In genomic region chr11:85687816-85688439, GRCm38 (mm10) we compare ENCODE assay signal across 19 mouse cellular contexts.
DNase-seq lines count a peak whose midpoint lies in the region; ATAC-seq and TF ChIP-seq lines count a peak whose summit lies in the region.
"Had no signal": no experiment of that assay in that cellular context is flagged by ENCODE, and none has a peak within 500 bp of the region (broad histone marks: within the 10 kb centered on the region; RNA-seq: fewer than 3 reads in every experiment).

No protein-coding gene starts in this region.

- 0 out of 2 replicates have a peak overlapping the region, but pooled peaks have one; percentile 25 for H3K27ac ChIP-seq in heart, embryonic 10.5 days
- H3K27ac ChIP-seq in kidney, embryonic 15.5 days, result 0 out of 2 replicates have a peak overlapping the region, but pooled peaks have one; percentile 14
- no peak overlapping the region for H3K27ac ChIP-seq in lung, postnatal 0 days (ENCODE audit: low read length)
- H3K27ac ChIP-seq in embryonic facial prominence, embryonic 10.5 days (replicated peaks), result 0 out of 2 replicates have a peak overlapping the region, but pooled peaks have one; percentile 20
- no peak overlapping the region for H3K27ac ChIP-seq in stomach, postnatal 0 days (replicated peaks)
- H3K27ac ChIP-seq: embryonic facial prominence, embryonic 13.5 days; forebrain, embryonic 12.5 days; hindbrain, embryonic 10.5 days; hindbrain, embryonic 14.5 days; intestine, embryonic 15.5 days had no signal

- no peak for TF ChIP-seq CTCF in lung, postnatal 0 days (IDR thresholded peaks at IDR 0.05)
- TF ChIP-seq CTCF in stomach, postnatal 0 days (IDR thresholded peaks at IDR 0.05; ENCODE audit: low read depth), result no peak

- H3K9ac ChIP-seq in kidney, embryonic 15.5 days, result no peak overlapping the region
- no peak overlapping the region for H3K9ac ChIP-seq in lung, postnatal 0 days (replicated peaks; ENCODE audit: low read depth)
- H3K9ac ChIP-seq in stomach, postnatal 0 days (ENCODE audit: low read length), result no peak overlapping the region
- H3K9ac ChIP-seq: embryonic facial prominence, embryonic 13.5 days; forebrain, embryonic 12.5 days; hindbrain, embryonic 14.5 days; intestine, embryonic 15.5 days had no signal

- intact Hi-C loops in heart, postnatal 36 days (cut with DNase I), result no loop called here

- H3K36me3 ChIP-seq in heart, embryonic 10.5 days, result no peaks in the 10 kb centered on the region
- H3K36me3 ChIP-seq in kidney, embryonic 15.5 days, result no peaks in the 10 kb centered on the region
- no peaks in the 10 kb centered on the region for H3K36me3 ChIP-seq in lung, postnatal 0 days (ENCODE audit: insufficient read depth, low read length)
- H3K36me3 ChIP-seq in embryonic facial prominence, embryonic 10.5 days (replicated peaks), result no peaks in the 10 kb centered on the region
- H3K36me3 ChIP-seq in stomach, postnatal 0 days (ENCODE audit: control insufficient read depth, insufficient read depth, low read length), result no peaks in the 10 kb centered on the region
- H3K36me3 ChIP-seq: embryonic facial prominence, embryonic 13.5 days; forebrain, embryonic 12.5 days; G1E; hindbrain, embryonic 10.5 days; intestine, embryonic 15.5 days had no signal

- H3K4me1 ChIP-seq in heart, embryonic 10.5 days, result peaks cover 39% of the 10 kb centered on the region
- peaks cover 40% of the 10 kb centered on the region for H3K4me1 ChIP-seq in kidney, embryonic 15.5 days
- no peaks in the 10 kb centered on the region for H3K4me1 ChIP-seq in lung, postnatal 0 days (ENCODE audit: insufficient read depth, low read depth, low read length)
- H3K4me1 ChIP-seq in embryonic facial prominence, embryonic 10.5 days, result peaks cover 53% of the 10 kb centered on the region
- H3K4me1 ChIP-seq in stomach, postnatal 0 days (replicated peaks; ENCODE audit: control insufficient read depth, insufficient read depth), result no peaks in the 10 kb centered on the region
- H3K4me1 ChIP-seq: intestine, embryonic 15.5 days had no signal

- no peaks in the 10 kb centered on the region for H3K9me3 ChIP-seq in heart, embryonic 10.5 days
- no peaks in the 10 kb centered on the region for H3K9me3 ChIP-seq in kidney, embryonic 15.5 days (replicated peaks)
- H3K9me3 ChIP-seq in lung, postnatal 0 days (ENCODE audit: low read length), result no peaks in the 10 kb centered on the region
- H3K9me3 ChIP-seq in embryonic facial prominence, embryonic 10.5 days, result no peaks in the 10 kb centered on the region
- H3K9me3 ChIP-seq in stomach, postnatal 0 days (ENCODE audit: control insufficient read depth, low read length), result no peaks in the 10 kb centered on the region
- H3K9me3 ChIP-seq: embryonic facial prominence, embryonic 13.5 days; forebrain, embryonic 12.5 days; G1E; hindbrain, embryonic 10.5 days; intestine, embryonic 15.5 days had no signal

- DNase-seq in heart, embryonic 10.5 days (ENCODE audit: low spot score), result peak; percentile 54
- DNase-seq in heart, postnatal 36 days, result no peak
- no peak for DNase-seq in kidney, postnatal 36 days
- peak; percentile 54 for DNase-seq in lung, postnatal 0 days (ENCODE audit: low spot score)
- DNase-seq in lung, postnatal 14 days, result no peak
- no peak for DNase-seq in embryonic facial prominence, embryonic 10.5 days (ENCODE audit: low spot score)
- DNase-seq in stomach, postnatal 0 days (ENCODE audit: low spot score), result no peak
- DNase-seq: adrenal gland, postnatal 10 days; cerebellum, adult 11-12 months; cerebellum, adult 9-10 months; cerebellum, postnatal 25 days; gastrocnemius, postnatal 36 days had no signal

- 9% methylated on average over 8 of the region's 8 CpGs for WGBS in heart, embryonic 10.5 days
- 35% methylated on average over 8 of the region's 8 CpGs for WGBS in kidney, embryonic 15.5 days
- 22% methylated on average over 8 of the region's 8 CpGs for WGBS in lung, postnatal 0 days
- WGBS in embryonic facial prominence, embryonic 10.5 days, result 41% methylated on average over 8 of the region's 8 CpGs
- WGBS in stomach, postnatal 0 days, result 49% methylated on average over 8 of the region's 8 CpGs

- H3K27me3 ChIP-seq in heart, embryonic 10.5 days (ENCODE audit: insufficient read depth, poor library complexity, severe bottlenecking), result peaks cover 18% of the 10 kb centered on the region; the same call in 1 of the 2 replicates
- peaks cover 12% of the 10 kb centered on the region; the same call in 1 of the 2 replicates for H3K27me3 ChIP-seq in kidney, embryonic 15.5 days
- no peaks in the 10 kb centered on the region for H3K27me3 ChIP-seq in lung, postnatal 0 days (replicated peaks; ENCODE audit: insufficient read depth, low read length)
- peaks cover 32% of the 10 kb centered on the region for H3K27me3 ChIP-seq in embryonic facial prominence, embryonic 10.5 days (replicated peaks; ENCODE audit: low read depth, poor library complexity, severe bottlenecking)
- no peaks in the 10 kb centered on the region for H3K27me3 ChIP-seq in stomach, postnatal 0 days (ENCODE audit: control insufficient read depth, insufficient read depth, low read length)
- H3K27me3 ChIP-seq: embryonic facial prominence, embryonic 13.5 days had no signal

- no peak overlapping the region for H3K4me2 ChIP-seq in kidney, embryonic 15.5 days
- H3K4me2 ChIP-seq in lung, postnatal 0 days (replicated peaks; ENCODE audit: low read depth, low read length), result no peak overlapping the region
- H3K4me2 ChIP-seq in stomach, postnatal 0 days (replicated peaks; ENCODE audit: low read depth), result no peak overlapping the region
- H3K4me2 ChIP-seq: embryonic facial prominence, embryonic 13.5 days; forebrain, embryonic 12.5 days; hindbrain, embryonic 14.5 days; intestine, embryonic 15.5 days had no signal

- ATAC-seq in kidney, embryonic 15.5 days (replicated peaks; ENCODE audit: low FRiP score), result no peak
- ATAC-seq in lung, postnatal 0 days, result peak; percentile 37; the same call in 1 of the 2 replicates
- no peak for ATAC-seq in stomach, postnatal 0 days (ENCODE audit: low FRiP score, low TSS enrichment)
- ATAC-seq: intestine, embryonic 15.5 days had no signal

- H3K4me3 ChIP-seq in heart, embryonic 10.5 days, result peak overlapping the region; percentile 12; the same call in 1 of the 2 replicates
- H3K4me3 ChIP-seq in kidney, embryonic 15.5 days (replicated peaks), result no peak overlapping the region
- H3K4me3 ChIP-seq in lung, postnatal 0 days (ENCODE audit: low read depth, low read length), result no peak overlapping the region
- H3K4me3 ChIP-seq in embryonic facial prominence, embryonic 10.5 days, result no peak overlapping the region
- no peak overlapping the region for H3K4me3 ChIP-seq in stomach, postnatal 0 days (ENCODE audit: low read depth, low read length)
- H3K4me3 ChIP-seq: embryonic facial prominence, embryonic 13.5 days; forebrain, embryonic 12.5 days; hindbrain, embryonic 10.5 days; intestine, embryonic 15.5 days had no signal

- TF ChIP-seq EP300 in lung, postnatal 0 days (IDR thresholded peaks at IDR 0.05), result no peak
- no peak for TF ChIP-seq EP300 in stomach, postnatal 0 days (optimal IDR thresholded peaks at IDR 0.05)

Comparison
In these comparisons a context has a peak if more than half of its experiments do, and no peak if none do; other contexts are left out.
1. DNase-seq: peak in heart, embryonic 10.5 days (single experiment) and lung, postnatal 0 days (single experiment); none in heart, postnatal 36 days (0 of 2), kidney, postnatal 36 days (0 of 2), lung, postnatal 14 days (single experiment), embryonic facial prominence, embryonic 10.5 days (single experiment) and stomach, postnatal 0 days (single experiment).
2. H3K27ac ChIP-seq: peak in heart, embryonic 10.5 days (single experiment), kidney, embryonic 15.5 days (single experiment) and embryonic facial prominence, embryonic 10.5 days (single experiment); none in lung, postnatal 0 days (single experiment) and stomach, postnatal 0 days (single experiment).